Mouse (Mus musculus) megakaryocyte, embryonic 14.5 days (primary cell): ENCODE measurements around the gene Lpin1.

Experiments used
- FLI1 ChIP-seq: IDR thresholded peaks from 2 replicates; pipeline ENCODE4 v1.6.1; 2012; ENCODE audit warnings: low read length, inconsistent platforms, mixed read lengths
- GATA1 ChIP-seq: IDR thresholded peaks from 3 replicates; pipeline ENCODE4 v1.6.1; 2012; ENCODE audit warnings: mixed read lengths, low read length, inconsistent platforms, borderline replicate concordance

- TF ChIP-seq GATA1 = no peak
- TF ChIP-seq FLI1 = no peak
Observed at GRCm38 (mm10) chr12:16592451-16592850, 18.3 kb downstream of the Lpin1 start.
